Mouse (Mus musculus) embryo, embryonic 9.5 days (tissue): ENCODE results near the gene Esf1.
"Not testable (repeated sequence)": the region's sequence is repeated elsewhere in the genome, so short reads cannot be mapped to it uniquely, and the experiment has no call there.

Experiments
- DNase-seq: peaks from one replicate; pipeline ENCODE4 v3.0.0-alpha.2; 2017; ENCODE audit errors: extremely low spot score

Gene Esf1

DNA sequence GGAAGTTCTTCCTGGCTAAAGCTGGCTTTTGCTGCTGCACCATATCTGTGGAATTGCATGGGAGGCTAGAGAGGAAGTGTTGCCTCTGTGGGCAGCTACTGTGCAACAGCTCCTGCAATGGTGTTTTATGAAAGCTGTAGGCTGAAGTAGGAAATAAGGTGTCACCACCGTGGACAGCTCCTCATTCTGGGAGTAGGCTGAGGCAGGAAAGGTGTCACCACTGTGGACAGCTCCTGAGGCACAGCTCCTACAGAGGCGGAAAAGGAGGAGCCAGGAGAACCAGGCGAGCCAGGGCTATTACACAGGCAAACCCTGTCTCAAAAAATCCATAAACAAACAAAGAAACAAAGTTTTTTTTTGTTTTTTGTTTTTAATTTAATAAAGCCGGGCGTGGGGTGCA, 74.3 kb downstream of the Esf1 start:
- no peak for DNase-seq

DNA sequence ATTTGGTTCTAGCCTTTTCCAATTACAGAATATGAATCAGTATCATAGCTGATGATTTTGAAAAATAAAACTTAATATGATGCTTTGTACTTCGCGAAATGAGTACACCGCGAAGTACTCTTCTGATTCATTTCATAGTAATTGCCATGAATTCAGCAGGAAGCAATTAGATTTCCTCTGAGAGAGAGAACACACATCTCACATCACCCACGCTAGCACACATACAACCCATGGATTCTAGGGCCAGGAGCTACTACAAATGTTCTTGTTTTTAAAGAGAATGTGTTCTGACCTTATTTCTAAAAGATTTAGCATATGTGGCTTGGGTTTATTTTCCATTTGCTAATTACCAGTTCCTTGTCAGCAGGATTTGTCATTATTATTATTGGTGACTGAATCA, 76.9 kb downstream of the Esf1 start:
- no peak for DNase-seq

DNA sequence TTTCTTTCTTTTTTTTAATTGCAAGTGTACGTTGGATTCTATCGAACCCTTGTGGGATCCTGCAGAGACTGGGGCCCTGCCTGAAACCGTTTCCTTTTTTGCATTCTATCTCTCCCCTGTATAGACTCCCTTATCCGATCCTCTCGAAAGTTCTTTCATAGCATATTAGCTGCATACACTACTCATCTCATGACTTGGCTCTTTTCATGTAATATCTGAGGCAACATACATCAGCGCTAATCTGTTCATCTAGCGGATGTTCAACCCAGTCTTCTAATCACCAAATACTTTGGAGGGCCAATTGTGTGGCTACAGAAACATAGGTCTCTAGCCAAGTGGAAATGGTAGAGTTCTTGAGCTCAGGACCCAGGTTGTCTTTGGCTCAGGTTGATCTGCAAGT, 86.1 kb downstream of the Esf1 start:
- no peak for DNase-seq

DNA sequence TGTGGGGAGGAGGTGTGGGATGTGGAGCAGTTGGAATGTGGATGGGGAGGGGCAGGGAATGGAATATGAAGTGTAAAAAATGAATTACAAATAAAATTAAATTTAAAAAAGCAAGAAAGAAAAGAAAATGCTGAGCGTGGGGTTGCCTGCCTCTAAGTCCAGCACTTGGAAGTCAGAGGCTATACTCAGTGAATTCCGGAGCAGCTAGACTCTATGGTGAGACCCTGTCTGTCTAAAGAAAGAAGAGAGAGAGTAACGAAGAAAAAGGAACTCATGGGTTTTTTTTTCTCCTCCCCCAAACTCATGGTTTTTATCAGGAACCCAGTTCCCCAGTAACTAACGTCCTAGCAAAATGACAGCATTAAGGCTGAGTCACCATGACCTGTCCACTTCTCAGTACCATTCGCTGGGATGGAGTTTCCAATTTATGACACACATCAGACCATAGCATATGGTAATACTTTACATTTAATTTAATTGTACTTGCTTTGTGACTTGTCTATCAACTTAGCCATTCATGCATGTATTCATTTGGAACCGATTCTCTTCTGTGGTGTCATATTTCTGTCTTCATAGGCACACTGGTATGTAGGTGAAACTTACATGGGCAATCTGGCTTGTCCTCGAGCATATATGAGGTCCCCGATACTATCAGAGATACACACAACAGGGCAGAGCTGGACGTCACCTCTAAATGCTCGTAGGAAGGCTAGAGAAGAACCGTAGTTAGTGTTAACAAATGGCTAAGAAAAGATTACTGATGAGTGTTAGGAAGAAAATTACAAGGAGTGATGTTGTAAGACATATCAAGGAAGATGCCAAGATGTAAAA, 89.4 kb downstream of the Esf1 start:
- DNase-seq = no peak

DNA sequence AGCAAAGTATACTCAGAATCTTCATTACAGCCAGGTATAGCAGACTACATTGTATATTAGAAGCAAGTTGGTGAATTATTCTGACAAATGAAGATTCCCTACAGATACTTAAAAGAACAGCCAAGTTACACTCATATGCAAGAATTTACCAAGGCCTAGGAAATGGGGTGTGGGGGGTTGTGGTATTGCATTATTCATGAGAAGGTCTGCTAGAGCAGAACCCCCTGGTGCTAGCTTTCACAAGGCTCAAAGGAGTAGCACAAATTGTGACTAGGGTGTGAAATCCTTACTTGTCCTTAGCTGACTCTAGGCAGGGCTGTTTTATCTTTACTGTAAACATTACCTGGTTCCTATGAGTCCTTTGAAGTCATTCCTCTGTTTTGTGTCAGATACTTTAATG, 91.1 kb downstream of the Esf1 start:
- not testable (repeated sequence) for DNase-seq

DNA sequence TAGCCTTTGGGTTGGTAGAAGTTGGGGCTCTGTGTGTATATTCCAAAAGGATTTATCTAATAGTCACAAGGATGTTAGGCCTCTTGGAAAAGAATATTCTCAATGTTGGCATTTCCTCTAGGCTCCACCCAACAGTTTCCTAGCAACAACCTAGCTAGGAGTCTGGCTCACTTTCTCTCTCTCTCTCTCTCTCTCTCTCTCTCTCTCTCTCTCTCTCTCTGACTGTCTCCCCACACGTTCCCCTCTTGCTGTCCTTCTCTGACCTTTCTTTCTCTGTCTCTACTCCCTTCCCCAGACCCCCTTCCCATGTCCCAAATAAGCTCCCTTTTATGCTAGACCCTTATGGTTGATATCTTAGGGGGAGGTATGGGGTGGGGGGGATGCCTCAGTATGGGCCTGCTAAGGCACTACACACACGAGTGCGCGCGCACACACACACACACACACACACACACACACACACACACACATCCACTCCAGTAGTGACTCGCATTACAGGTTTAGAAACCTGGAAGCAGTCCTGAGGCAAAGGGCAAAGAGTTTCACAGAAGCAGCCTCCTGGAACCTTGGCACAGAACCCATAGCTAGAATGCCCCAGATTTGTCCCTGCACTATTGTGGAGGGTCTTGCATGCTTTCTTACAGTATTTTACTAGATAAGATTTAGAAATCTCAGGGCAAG, 91.6 kb downstream of the Esf1 start:
- no peak for DNase-seq

DNA sequence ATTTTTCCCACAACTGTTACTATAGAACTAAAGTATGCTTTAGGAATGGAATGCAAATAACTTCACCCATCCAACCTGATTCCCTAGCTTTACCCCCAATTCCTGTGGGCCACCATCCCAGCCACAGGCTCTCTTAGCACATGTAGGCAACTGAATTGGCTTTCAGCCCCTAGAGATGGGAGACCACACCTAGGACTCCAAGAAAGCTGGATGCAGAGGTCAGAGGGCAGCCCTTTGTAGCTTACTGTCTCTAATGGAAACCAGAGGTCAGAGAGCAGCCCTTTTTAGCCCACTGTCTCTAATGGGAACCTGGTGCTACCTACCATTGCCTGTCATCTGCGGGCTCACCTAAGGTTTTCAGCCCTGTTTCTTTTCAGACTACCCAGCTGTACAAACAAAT, 92.9 kb downstream of the Esf1 start:
- DNase-seq = peak; percentile 20

DNA sequence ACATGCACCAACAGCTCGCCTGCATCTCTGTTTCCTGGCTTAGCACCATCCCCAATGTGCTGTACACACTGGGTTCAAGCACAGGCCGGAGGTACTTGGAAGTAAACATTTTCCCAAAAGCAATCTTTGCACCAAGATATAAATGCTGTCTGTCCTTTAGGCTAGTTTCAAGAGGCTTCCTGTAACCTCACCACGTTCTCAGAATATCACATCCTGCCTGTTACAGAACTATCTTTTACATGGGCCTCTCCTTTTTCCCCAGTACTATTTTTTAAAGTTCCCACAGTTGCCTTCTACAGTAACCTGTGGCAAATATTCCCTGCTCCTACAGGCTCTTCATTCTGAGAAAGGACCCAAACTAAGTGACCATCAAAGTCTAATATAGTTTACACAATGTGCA, 95.2 kb downstream of the Esf1 start:
- no peak for DNase-seq
